Mouse (Mus musculus) cerebellum, adult 9-11 months (tissue): ENCODE measurements around the gene Cfap161.

Source experiments
- DNase-seq: peaks from one replicate; pipeline ENCODE4 v3.0.0; 2022

Gene Cfap161

GRCm38 (mm10) chr7:83738623-83739462 is 55.8 kb downstream of the Cfap161 start:
- DNase-seq = no peak

- no peak for DNase-seq
Observed at GRCm38 (mm10) chr7:83737914-83738490, 56.7 kb downstream of the Cfap161 start.

- DNase-seq = peak; percentile 45
Observed at GRCm38 (mm10) chr7:83736341-83737115, 58.2 kb downstream of the Cfap161 start.

GRCm38 (mm10) chr7:83735108-83735781 is 59.4 kb downstream of the Cfap161 start:
- peak; percentile 99 for DNase-seq

- DNase-seq = peak; percentile 70
Observed at GRCm38 (mm10) chr7:83734671-83735082, 60.0 kb downstream of the Cfap161 start.

GRCm38 (mm10) chr7:83734246-83734645 is 60.4 kb downstream of the Cfap161 start:
- peak; percentile 53 for DNase-seq

GRCm38 (mm10) chr7:83732781-83733180 is 61.9 kb downstream of the Cfap161 start:
- DNase-seq = no peak

GRCm38 (mm10) chr7:83731961-83732666 is 62.6 kb downstream of the Cfap161 start:
- peak; percentile 95 for DNase-seq

- DNase-seq = peak; percentile 32
Observed at GRCm38 (mm10) chr7:83731297-83731696, 63.4 kb downstream of the Cfap161 start.

GRCm38 (mm10) chr7:83726936-83727632 is 67.6 kb downstream of the Cfap161 start:
- DNase-seq = peak; percentile 12

- DNase-seq = peak; percentile 7
Observed at GRCm38 (mm10) chr7:83725801-83726200, 68.9 kb downstream of the Cfap161 start.

- no peak for DNase-seq
Observed at GRCm38 (mm10) chr7:83724541-83724940, 70.1 kb downstream of the Cfap161 start.
